Mouse (Mus musculus) layer of hippocampus, adult 18-20 months (tissue): ENCODE measurements around the gene 1700030K09Rik. TPM values are rescaled to one million over a fixed set of nuclear protein-coding genes. Genes with fewer than 3 reads are reported as not detected.

Experiments used
- DNase-seq, 2 experiments: peaks; one replicate each; pipeline ENCODE4 v3.0.0; 2022; ENCODE audit warnings: low spot score in 2 of 2
- long read RNA-seq: library from polyadenylated mRNA; stranded (forward); transcript quantifications from one replicate; pipeline ENCODE4 v2.0.0, GENCODE M21; 2021
- total RNA-seq, 2 experiments: library from RNA; stranded (reverse); gene quantifications; 2 replicates each; pipeline ENCODE4 v1.2.3; 2021

1700030K09Rik gene
- total RNA-seq = 10 to 100 TPM in 1 of 2 experiments, 1 to 10 TPM in 1; 9.7 to 10.1 TPM
- long read RNA-seq, transcript 1700030K09Rik-201 (8 exons, 2,887 nt) = major isoform, 13 of 20 reads
- long read RNA-seq, partial matches to known transcripts = 3 of 20 reads
- long read RNA-seq, other reads (novel, unspliced or antisense) = 4 of 20 reads

GRCm38 (mm10) chr8:72443338-72443993 lies at the start of gene 1700030K09Rik, which contains the start of gene Calr3:
Gene 1700030K09Rik (plus strand): TSS chr8:72443880.
Gene Calr3 (minus strand): TSS chr8:72443870.
- DNase-seq = peak; percentile 97 to 99

GRCm38 (mm10) chr8:72401381-72401780 lies 42.3 kb upstream of the 1700030K09Rik start:
- no peak for DNase-seq

- DNase-seq = no peak
These were observed 40.7 kb upstream of the 1700030K09Rik start for GRCm38 (mm10) chr8:72402981-72403380.

- DNase-seq = no peak
These were observed 35.8 kb upstream of the 1700030K09Rik start for GRCm38 (mm10) chr8:72407878-72408277.

GRCm38 (mm10) chr8:72409443-72409842 lies 34.2 kb upstream of the 1700030K09Rik start:
- DNase-seq = no peak

GRCm38 (mm10) chr8:72413839-72414238 lies 29.8 kb upstream of the 1700030K09Rik start:
- DNase-seq = no peak

GRCm38 (mm10) chr8:72415252-72415651 lies 28.4 kb upstream of the 1700030K09Rik start:
- no peak for DNase-seq

GRCm38 (mm10) chr8:72418073-72418472 lies 25.6 kb upstream of the 1700030K09Rik start:
- DNase-seq = no peak

GRCm38 (mm10) chr8:72420571-72421361 lies 22.9 kb upstream of the 1700030K09Rik start:
- peak in 1 of 2 experiments; percentile 26 for DNase-seq

- peak; percentile 97 to 99 for DNase-seq
These were observed 22.0 kb upstream of the 1700030K09Rik start, which contains the start of gene Eps15l1 for GRCm38 (mm10) chr8:72421362-72422335. Gene Eps15l1 (minus strand): TSS chr8:72421460.

GRCm38 (mm10) chr8:72422926-72423325 lies 20.8 kb upstream of the 1700030K09Rik start:
- DNase-seq = no peak

GRCm38 (mm10) chr8:72429676-72430075 lies 14.0 kb upstream of the 1700030K09Rik start:
- no peak for DNase-seq

GRCm38 (mm10) chr8:72434952-72435351 lies 8.7 kb upstream of the 1700030K09Rik start:
- no peak for DNase-seq

- DNase-seq = no peak
These were observed 5.2 kb upstream of the 1700030K09Rik start for GRCm38 (mm10) chr8:72438248-72439015.

- no peak for DNase-seq
These were observed 292 bp downstream of the 1700030K09Rik start for GRCm38 (mm10) chr8:72443994-72444350.

- DNase-seq = no peak
These were observed 1.4 kb downstream of the 1700030K09Rik start for GRCm38 (mm10) chr8:72445071-72445470.

GRCm38 (mm10) chr8:72451516-72451915 lies 7.8 kb downstream of the 1700030K09Rik start:
- DNase-seq = no peak

- DNase-seq = no peak
These were observed 10.2 kb downstream of the 1700030K09Rik start for GRCm38 (mm10) chr8:72453904-72454303.

- no peak for DNase-seq
These were observed 11.6 kb downstream of the 1700030K09Rik start for GRCm38 (mm10) chr8:72455317-72455716.

GRCm38 (mm10) chr8:72457806-72458205 lies 14.1 kb downstream of the 1700030K09Rik start:
- DNase-seq = no peak
